Mouse (Mus musculus) liver, embryonic 14.5 days (tissue): ENCODE data around the gene Grid2. TPM values are rescaled to one million over a fixed set of nuclear protein-coding genes. Genes with fewer than 3 reads are reported as not detected.
"Not testable (repeated sequence)": the region's sequence is repeated elsewhere in the genome, so short reads cannot be mapped to it uniquely, and the experiment has no call there.

ENCODE experiments used
- ATAC-seq: fragments of 200-750 bp; cut with Nextera tagmentation; 2 replicates; pipeline ENCODE4 v1.8.0; 2017; ENCODE audit warnings: moderate number of reproducible peaks, mild to moderate bottlenecking, moderate library complexity; ENCODE audit not compliant: insufficient read depth
- DNase-seq, 3 experiments: peaks; one replicate each; pipeline ENCODE4 v3.0.0-alpha.2; 2012 to 2013; ENCODE audit warnings: low read depth in 3 of 3, low spot score in 3 of 3
- H3K27ac ChIP-seq: fragments of 300-500 bp; sonication (generic); 2 replicates; pipeline ENCODE4 v1.5.1; 2014; ENCODE audit warnings: moderate library complexity, mild to moderate bottlenecking, control low read depth, inconsistent platforms
- H3K27me3 ChIP-seq: fragments of 300-500 bp; sonication (generic); 2 replicates; pipeline ENCODE4 v1.6.1; 2014; ENCODE audit warnings: mild to moderate bottlenecking, low read length, moderate library complexity; ENCODE audit not compliant: control insufficient read depth, insufficient read depth
- H3K36me3 ChIP-seq: fragments of 300-500 bp; sonication (generic); replicated peaks from 2 replicates; pipeline ENCODE4 v1.6.1; 2014; ENCODE audit warnings: low read depth; ENCODE audit not compliant: control insufficient read depth, insufficient read depth
- H3K4me1 ChIP-seq, 2 experiments: fragments of 200-500 bp in 1 of 2; fragments of 300-500 bp in 1 of 2; sonication (generic) in 1 of 2; replicated peaks; 2 replicates each; pipeline ENCODE4 v1.6.1; 2012 to 2014; ENCODE audit warnings: antibody characterized with exemption in 1 of 2, inconsistent platforms in 1 of 2, low read length in 1 of 2; ENCODE audit not compliant: control insufficient read depth in 2 of 2, insufficient read depth in 2 of 2
- H3K4me2 ChIP-seq: fragments of 300-500 bp; sonication (generic); 2 replicates; pipeline ENCODE4 v1.6.1; 2014; ENCODE audit warnings: low read depth, mild to moderate bottlenecking, control low read depth, moderate library complexity
- H3K4me3 ChIP-seq, 2 experiments: fragments of 200-500 bp in 1 of 2; fragments of 300-500 bp in 1 of 2; sonication (generic) in 1 of 2; 2 replicates each; pipeline ENCODE4 v1.5.1; 2012 to 2014; ENCODE audit warnings: low read depth in 2 of 2, low read length in 2 of 2, mild to moderate bottlenecking in 2 of 2, control low read depth in 1 of 2, inconsistent platforms in 1 of 2, moderate library complexity in 1 of 2; ENCODE audit not compliant: insufficient read depth in 1 of 2
- H3K9ac ChIP-seq: fragments of 300-500 bp; sonication (generic); replicated peaks from 2 replicates; pipeline ENCODE4 v1.6.1; 2014; ENCODE audit warnings: mild to moderate bottlenecking, control low read depth, moderate library complexity
- H3K9me3 ChIP-seq: fragments of 300-500 bp; sonication (generic); 2 replicates; pipeline ENCODE4 v1.6.1; 2016; ENCODE audit warnings: low read length, mixed read lengths; ENCODE audit not compliant: control insufficient read depth
- CTCF ChIP-seq: IDR thresholded peaks from 2 replicates; pipeline ENCODE4 v1.5.1; 2016; ENCODE audit warnings: antibody characterized with exemption, low read depth, control low read depth
- EP300 ChIP-seq: IDR thresholded peaks from 2 replicates; pipeline ENCODE4 v1.6.1; 2016; ENCODE audit warnings: antibody characterized with exemption, low read depth
- WGBS: fragments of 180-500 bp; shearing (Covaris S2); extraction: QIAGEN DNeasy Blood & Tissue Kit; methylation state at CpG from one replicate; pipeline ENCODE4 v1.1.7; 2014; ENCODE audit not compliant: insufficient replicate concordance; 5-methylcytosine and 5-hydroxymethylcytosine counted together
- polyA plus RNA-seq, 2 experiments: library from polyadenylated mRNA; depleted of rRNA in 1 of 2; stranded (reverse) in 1 of 2; unstranded in 1 of 2; fragments of >200 nt; fragmentation: Nextera tagmentation in 1 of 2; extraction: Ambion mirVana in 1 of 2; gene quantifications; 2 replicates each; pipeline versions ENCODE4 v1.2.1 to v1.2.3; 2012 to 2014

Gene Grid2
- polyA plus RNA-seq, 2 experiments: not detected

DNA sequence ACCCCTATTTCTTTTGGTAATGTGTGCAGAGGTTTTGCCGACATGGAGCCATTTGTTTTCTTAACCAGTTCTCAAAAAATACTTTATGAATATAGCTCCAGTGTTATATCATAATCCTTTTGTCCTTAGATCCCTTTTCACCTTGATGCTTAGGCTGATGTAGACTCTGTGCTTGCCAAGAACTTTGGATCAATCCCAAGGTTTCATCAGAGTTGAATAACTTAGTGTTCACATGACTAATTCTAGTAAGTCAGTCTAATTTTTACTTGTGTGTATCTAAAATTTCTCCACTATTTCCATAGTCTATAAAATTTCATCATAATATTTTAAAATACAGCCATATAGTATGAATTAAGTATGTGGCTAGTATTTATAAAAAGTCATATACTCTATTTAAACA, 259.3 kb downstream of the Grid2 start:
- Histone ChIP-seq H3K9ac (no peak overlapping the region), H3K4me3 (no peak overlapping the region), H3K4me1 (no peaks in the 10 kb centered on the region), H3K9me3 (no peaks in the 10 kb centered on the region), H3K27ac (no peak overlapping the region), H3K4me2 (no peak overlapping the region), H3K36me3 (no peaks in the 10 kb centered on the region), H3K27me3 (no peaks in the 10 kb centered on the region)
- WGBS: 57% methylated on average over 1 of the region's 1 CpGs
- no peak for ATAC-seq
- TF ChIP-seq EP300: no peak
- TF ChIP-seq CTCF: no peak
- no peak for DNase-seq

DNA sequence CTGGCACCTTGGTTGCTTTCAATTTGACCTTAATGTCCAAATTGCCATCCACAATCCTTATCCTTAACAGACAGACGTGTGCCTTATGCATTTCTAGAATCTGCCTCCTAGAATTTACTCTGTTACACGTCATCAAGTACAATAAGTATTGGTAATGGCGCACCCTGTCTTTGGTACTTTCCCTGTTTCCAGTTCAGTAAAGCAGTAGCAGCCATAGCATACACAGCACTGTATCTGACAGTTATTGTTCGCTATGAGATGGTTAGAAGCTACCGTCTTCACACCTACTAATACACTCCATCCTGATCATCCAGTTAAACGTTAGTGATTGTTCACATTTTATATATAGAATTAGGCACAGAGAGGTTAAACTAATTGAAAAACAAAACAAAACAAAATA, 260.3 kb downstream of the Grid2 start:
- Histone ChIP-seq H3K4me2 (no peak overlapping the region), H3K36me3 (no peaks in the 10 kb centered on the region), H3K27me3 (no peaks in the 10 kb centered on the region), H3K9me3 (no peaks in the 10 kb centered on the region), H3K4me1 (no peaks in the 10 kb centered on the region), H3K4me3 (no peak overlapping the region), H3K27ac (no peak overlapping the region), H3K9ac (no peak overlapping the region)
- ATAC-seq: no peak
- DNase-seq: no peak
- TF ChIP-seq EP300 (no peak), CTCF (no peak)
- 58% methylated on average over 6 of the region's 6 CpGs for WGBS

DNA sequence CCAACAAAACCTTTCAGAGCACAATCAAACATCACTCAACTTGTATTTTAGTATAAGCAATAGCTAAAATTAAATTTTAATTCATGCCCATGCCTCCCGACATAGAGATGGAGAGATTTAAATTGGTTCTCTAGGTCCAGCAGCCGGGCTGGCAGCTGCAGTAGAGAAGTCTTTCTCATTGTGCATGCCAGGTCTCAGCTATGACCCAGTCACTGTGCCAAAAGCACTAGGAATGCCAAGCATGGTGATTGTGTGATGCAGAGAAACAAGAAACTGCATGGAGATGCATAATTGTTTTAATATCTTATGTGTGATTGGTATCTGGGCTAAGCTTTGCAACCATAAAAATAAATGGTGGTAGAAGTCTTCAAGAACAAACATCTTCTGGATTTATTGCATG, 276.1 kb downstream of the Grid2 start:
- ATAC-seq (no peak), DNase-seq (no peak)
- no peaks in the 10 kb centered on the region for H3K36me3 ChIP-seq
- H3K4me3 ChIP-seq: no peak overlapping the region
- no peak overlapping the region for H3K27ac ChIP-seq
- H3K9ac ChIP-seq: no peak overlapping the region
- TF ChIP-seq EP300: no peak
- H3K9me3 ChIP-seq: no peaks in the 10 kb centered on the region
- H3K27me3 ChIP-seq: no peaks in the 10 kb centered on the region
- H3K4me2 ChIP-seq: no peak overlapping the region
- WGBS: 47% methylated on average over 2 of the region's 2 CpGs
- H3K4me1 ChIP-seq: no peaks in the 10 kb centered on the region

DNA sequence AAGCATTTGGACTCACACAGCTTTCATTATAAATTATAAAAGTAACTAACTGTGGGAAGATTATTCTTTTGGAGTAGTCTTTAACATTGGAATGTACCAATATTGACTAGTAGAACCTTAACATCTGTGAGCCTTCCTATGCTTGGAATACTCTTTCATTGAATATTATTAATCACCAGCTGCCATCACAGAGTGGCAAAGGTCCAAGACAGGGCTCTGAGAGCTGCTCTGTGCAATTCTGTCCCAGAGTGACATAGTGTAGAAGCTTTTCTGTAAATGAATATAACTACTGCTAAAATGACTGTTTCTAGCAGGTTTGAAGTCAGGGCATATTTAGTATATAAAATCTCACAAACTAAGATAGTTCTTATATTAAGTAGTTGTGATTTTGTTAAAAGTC, 277.2 kb downstream of the Grid2 start:
- Histone ChIP-seq H3K36me3 (no peaks in the 10 kb centered on the region), H3K27me3 (no peaks in the 10 kb centered on the region), H3K4me1 (no peaks in the 10 kb centered on the region), H3K27ac (no peak overlapping the region), H3K4me2 (no peak overlapping the region), H3K4me3 (no peak overlapping the region), H3K9me3 (no peaks in the 10 kb centered on the region), H3K9ac (no peak overlapping the region)
- DNase-seq (no peak), ATAC-seq (no peak)
- TF ChIP-seq EP300: no peak
- no peak for TF ChIP-seq CTCF

DNA sequence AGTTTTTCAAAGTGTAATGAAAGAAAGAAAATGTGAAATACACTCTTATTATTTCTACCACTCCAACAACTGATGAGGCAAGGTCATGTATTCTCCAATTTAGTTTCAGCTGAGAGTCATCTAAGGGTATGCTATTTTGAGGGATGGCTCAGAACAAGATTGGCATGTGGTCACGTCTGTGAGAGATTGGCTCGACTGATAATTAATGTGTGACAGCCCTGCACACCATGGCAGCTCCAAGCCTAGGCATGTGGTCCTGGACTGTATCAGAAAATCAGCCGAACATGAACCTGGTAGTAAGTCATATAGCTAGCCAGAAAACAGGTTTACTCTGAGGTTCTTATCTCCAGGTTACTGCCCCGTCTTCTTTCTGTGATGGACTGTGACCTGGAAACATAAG, 292.1 kb downstream of the Grid2 start:
- Histone ChIP-seq H3K27me3 (no peaks in the 10 kb centered on the region), H3K27ac (no peak overlapping the region), H3K4me3 (no peak overlapping the region), H3K9me3 (no peaks in the 10 kb centered on the region), H3K4me2 (no peak overlapping the region), H3K9ac (no peak overlapping the region), H3K36me3 (no peaks in the 10 kb centered on the region), H3K4me1 (no peaks in the 10 kb centered on the region)
- no peak for ATAC-seq
- WGBS: 47% methylated on average over 4 of the region's 4 CpGs
- TF ChIP-seq EP300 (no peak), CTCF (no peak)
- no peak for DNase-seq

DNA sequence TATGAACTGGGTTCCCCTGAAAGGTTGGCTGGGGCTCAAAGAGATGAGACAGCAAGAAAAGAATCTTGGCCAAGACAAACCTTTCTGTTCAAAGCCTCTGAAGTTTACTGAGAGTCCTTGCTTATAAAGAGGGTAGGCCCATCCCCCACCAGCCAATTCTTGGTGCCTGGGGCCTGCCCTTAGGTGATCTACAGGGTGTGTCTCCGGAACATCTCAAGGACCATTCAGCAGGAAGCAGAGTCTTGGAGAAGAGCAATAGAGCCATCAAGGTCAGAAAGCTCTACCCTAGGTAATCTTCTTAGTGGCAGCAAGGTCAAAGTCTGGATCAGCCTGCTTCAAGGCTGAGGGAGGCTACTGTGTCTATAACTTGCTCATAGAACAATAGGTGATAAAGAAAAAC, 313.1 kb downstream of the Grid2 start:
- not testable (repeated sequence) for DNase-seq, H3K9ac ChIP-seq, H3K9me3 ChIP-seq, H3K27me3 ChIP-seq, H3K36me3 ChIP-seq, H3K4me2 ChIP-seq, ATAC-seq, H3K4me1 ChIP-seq, H3K4me3 ChIP-seq, H3K27ac ChIP-seq
- WGBS: 63% methylated on average over 1 of the region's 1 CpGs
